Mouse (Mus musculus) left cerebral cortex, postnatal 25 days (tissue): ENCODE measurements at regions not wholly inside any gene's neighbourhood (a gene's known extent, or its start where the extent isn't known, plus 50 kb on each side); places are given as distances from the start of the nearest gene placed in this dataset.

Source experiments
- DNase-seq, 2 experiments: peaks; one replicate each; pipeline ENCODE4 v3.0.0; 2022; ENCODE audit warnings: low spot score in 2 of 2, mixed read lengths in 1 of 2
- intact Hi-C: fragments of 180-260 bp; cut with DNase I; formaldehyde crosslinking; loops from one replicate; pipeline ENCODE4 v1.15.1; 2025

DNA sequence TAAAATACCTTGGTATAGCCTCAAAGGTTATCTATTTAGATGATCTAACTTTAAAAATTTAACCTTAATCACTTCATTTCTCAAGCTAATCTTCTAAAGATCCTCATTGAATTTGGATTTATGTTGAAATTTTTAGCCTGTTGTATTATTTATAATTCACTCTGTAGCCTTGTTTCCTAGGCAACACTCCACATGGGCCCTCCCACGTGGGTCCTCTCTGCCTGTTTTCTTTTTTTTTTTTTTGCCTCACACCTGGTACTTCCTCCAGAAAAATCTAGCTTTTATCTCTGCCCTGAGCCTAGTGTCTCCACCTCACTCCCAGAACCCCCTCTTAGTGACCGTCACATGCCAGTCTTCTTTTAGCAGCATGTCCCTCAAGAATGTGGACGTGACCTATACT, 113.9 kb downstream of the Gm815 start:
- intact Hi-C loops: no loop called here
- DNase-seq: peak; percentile 23 to 51

GRCm38 (mm10) chr19:27021930-27022329, 136.2 kb downstream of the Gm815 start:
- peak; percentile 31 to 50 for DNase-seq
- intact Hi-C loops: no loop called here

- DNase-seq: no peak
- intact Hi-C loops: no loop called here
Observed at GRCm38 (mm10) chr19:27022917-27023316, 137.2 kb downstream of the Gm815 start.

DNA sequence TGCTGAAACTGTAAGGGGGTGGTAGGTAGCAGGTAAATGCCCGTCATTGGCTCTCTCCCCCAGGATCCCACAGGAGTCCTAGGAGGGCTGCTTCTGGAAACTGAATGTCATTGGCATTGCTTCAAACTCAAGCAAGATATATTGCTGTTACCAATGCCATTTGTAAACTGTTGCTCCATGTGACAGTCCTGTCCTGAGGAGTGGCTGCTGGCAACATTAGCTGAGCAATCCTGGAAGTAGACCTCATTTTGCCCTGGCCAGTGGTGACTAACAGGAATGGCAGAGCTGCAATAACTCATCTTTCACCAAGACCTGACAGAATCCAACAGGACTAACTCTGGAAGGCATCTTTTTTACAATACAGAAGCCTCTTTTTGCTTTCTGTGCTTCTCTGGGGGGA, 143.2 kb downstream of the Gm815 start:
- DNase-seq: no peak
- intact Hi-C loops: no loop called here

DNA sequence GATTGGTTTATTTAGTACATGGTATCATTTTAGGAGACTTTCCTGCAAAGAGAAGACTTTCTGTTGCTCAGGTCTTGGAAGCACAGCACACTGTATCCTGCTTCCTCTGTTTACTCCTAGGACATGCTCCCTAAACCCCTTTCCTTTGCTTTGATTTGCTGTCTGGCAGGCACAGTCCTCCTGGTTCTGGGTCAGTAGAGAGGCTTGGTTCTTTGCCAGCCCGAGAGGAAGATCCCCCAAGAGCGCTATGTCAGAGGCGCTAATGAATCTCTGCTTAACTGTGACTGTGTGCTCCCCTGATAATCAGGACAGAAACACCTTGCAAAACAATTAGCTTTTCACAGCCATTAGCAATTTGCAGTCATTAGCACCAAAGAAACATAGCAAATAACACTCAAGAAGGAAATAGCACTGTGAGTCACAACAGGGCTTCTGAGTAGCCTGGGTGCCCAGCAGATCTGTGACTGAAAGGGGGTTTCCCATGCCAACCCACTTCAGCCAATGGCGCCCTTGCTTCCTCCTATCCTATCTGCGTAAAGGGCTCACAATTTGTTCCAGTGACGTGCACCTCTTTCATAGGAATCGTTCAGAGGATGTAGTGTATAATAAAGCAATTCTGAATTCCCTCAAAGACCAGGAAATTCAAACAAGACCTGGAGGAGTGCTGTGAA, 145.5 kb downstream of the Gm815 start:
- intact Hi-C loops: no loop called here
- DNase-seq: no peak

DNA sequence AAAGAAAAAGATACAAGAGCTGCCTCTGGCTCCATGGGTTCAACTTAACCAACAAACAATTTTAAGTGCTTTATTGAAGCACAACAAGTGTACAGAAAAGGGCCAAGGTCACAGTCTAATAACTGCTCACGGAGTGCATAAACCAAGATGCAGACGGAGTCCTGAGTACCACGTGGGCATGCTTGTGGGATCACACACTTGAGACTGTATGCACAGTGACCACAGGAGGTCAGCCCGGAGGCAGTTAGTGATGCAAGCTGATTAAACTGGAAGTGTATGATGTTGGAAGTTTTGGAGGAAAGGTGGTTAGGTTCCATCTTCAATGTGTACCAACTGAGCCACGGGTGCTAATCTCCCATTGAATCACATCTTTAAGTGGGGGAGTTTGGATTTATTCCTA, 146.9 kb downstream of the Gm815 start:
- DNase-seq: no peak
- intact Hi-C loops: no loop called here

GRCm38 (mm10) chr19:27038298-27038697, 152.6 kb downstream of the Gm815 start:
- intact Hi-C loops: no loop called here
- DNase-seq: no peak

GRCm38 (mm10) chr19:27040321-27041025, 154.8 kb downstream of the Gm815 start:
- intact Hi-C loops: no loop called here
- no peak for DNase-seq

GRCm38 (mm10) chr19:27066449-27067181, 149.7 kb upstream of the Vldlr start:
- peak; percentile 83 to 92 for DNase-seq
- intact Hi-C loops: loop anchor here (2.0 to 5.0 kb wide), 4 partner anchors 56 to 174 kb away; partner anchors contain the start of gene Vldlr

GRCm38 (mm10) chr19:27073281-27073680, 143.0 kb upstream of the Vldlr start:
- DNase-seq: no peak
- intact Hi-C loops: no loop called here

DNA sequence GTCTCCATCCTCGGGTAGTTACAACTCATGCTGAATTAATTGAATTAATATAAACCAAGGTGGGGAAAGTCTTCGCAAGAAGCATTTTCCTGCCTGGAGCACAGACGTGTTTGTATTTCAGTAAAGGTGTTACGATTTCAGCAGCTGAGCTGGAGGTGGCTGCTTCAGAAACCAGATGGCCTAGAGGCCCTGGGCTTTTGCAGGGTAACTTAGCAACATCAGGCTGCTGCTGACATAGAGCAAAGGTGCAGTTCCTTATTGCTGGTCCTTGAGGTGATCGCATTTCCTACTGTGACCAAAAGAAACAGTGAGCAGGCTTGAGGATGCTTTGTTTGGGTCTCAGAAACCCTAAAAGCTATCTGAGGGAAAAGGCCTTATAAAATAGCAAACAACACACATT, 141.3 kb upstream of the Vldlr start:
- no peak for DNase-seq
- intact Hi-C loops: no loop called here

DNA sequence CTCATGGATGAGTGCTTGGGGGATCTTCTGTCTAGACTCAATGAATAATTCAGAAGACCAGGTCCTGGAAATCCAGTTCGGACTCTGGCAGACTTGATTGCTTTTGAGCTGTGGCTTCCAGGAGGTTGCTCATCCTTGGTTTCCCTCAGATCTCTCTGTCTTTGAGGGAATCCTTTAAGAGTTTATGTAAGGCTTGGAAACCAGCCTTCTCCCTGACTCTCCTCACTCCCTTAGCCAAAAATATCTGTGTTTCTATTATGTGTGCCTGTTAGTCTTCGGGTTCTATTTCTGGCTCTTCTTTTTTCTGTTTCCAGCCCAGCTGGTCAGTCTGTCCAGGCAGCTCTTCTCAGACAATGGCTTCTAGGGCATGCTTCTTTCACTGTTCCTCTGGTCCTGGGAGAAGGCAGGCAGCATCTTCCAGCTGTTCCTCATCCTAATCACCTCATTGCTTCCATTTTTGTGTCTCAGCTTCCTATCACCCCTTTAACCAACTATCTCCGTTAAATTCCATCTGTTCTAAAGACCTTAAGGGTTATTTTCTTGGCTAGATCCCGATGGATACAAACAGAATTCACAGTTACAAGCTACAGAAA, 139.3 kb upstream of the Vldlr start:
- DNase-seq: peak; percentile 14 to 70
- intact Hi-C loops: no loop called here

DNA sequence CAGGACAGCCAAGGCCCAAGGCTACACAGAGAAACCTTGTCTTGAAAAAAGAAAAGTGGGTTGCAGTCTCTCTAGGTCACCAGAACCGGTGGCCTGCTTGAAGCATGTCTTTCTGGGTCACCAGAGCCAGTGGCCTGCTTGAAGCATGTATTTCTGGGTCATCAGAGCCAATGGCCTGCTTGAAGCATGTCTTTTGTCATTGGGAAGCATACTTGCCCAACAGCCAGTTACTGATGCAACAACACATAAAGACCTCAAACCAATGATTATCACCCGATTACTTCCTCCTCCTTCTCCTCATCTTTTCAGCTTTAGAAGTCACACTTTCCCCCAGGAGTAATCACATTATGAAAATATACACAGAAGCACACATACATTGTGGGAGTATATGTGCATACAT, 128.9 kb upstream of the Vldlr start:
- intact Hi-C loops: no loop called here
- no peak for DNase-seq

- no peak for DNase-seq
- intact Hi-C loops: no loop called here
Observed at GRCm38 (mm10) chr19:27087833-27088232, 128.5 kb upstream of the Vldlr start.

DNA sequence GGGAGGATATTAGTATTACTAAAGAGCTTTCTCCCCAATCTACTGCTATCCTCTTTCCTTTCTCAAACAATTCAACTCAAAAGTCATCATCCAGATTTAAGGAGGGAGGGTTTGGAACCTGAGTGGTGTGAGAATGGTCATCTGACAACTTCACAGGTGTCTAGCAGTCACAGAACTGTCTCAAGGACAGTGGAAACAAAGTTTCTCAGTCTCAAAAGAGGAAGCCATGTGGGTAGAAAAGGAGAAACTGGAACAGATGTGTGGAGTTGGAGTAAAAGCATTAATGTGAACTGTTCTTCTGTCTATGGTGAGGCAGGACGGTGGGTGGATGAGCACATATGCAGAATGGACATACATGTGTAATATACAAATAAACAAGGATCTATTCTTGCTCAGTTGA, 127.2 kb upstream of the Vldlr start:
- intact Hi-C loops: no loop called here
- DNase-seq: no peak

- intact Hi-C loops: no loop called here
- no peak for DNase-seq
Observed at GRCm38 (mm10) chr19:27091603-27092002, 124.7 kb upstream of the Vldlr start.

- no peak for DNase-seq
- intact Hi-C loops: no loop called here
Observed at GRCm38 (mm10) chr19:27094777-27095478, 121.4 kb upstream of the Vldlr start.

DNA sequence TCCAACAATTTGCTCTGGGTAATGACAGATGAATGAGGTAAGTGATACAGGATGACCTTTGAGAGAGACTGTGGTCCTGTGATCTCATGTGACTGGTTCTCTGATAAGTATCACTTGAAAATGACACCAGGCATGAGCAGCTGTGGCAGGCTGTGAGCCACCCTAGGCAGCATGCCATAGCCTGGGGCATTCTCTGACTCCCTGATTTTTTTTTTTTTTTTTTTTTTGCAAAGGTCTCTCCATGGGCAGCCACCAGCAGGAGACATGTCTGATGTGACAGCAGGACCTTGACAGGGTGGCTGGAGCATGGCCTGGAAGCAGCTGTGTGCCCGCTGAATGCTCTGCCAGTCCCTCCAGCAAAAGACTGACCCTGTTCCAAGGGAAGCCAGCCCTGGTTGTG, 116.4 kb upstream of the Vldlr start:
- DNase-seq: no peak
- intact Hi-C loops: no loop called here

GRCm38 (mm10) chr19:27110437-27110836, 105.8 kb upstream of the Vldlr start:
- no peak for DNase-seq

DNA sequence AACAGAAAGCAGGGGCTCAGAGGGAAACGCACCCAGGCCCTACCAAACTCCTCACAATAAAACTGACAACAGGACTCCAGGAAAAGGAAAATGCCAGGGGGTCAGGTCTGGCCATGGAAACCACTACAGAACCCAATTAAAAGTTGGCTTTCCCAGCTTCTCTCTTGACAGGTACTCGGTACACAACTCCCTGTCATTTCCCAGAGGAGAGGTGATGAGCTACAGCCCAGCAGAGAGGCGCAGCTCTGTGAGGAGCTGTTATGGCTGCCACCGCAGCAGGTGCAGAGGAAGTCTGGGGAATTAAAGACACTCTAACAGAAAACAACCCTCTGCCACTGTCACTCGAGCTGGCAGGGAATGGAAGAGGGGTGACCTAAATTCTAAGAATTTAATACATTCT, 95.4 kb upstream of the Vldlr start:
- DNase-seq: no peak
- intact Hi-C loops: loop anchor here (5.0 kb wide), 3 partner anchors 96 to 374 kb away; partner anchors contain the start of gene Vldlr

More at GRCm38 (mm10) chr19:27110437-27110836, 105.8 kb upstream of the Vldlr start:
- intact Hi-C loops: no loop called here
